Mouse (Mus musculus) left cerebral cortex, adult 2 months (tissue): ENCODE data around the gene Fam189b. TPM values are rescaled to one million over a fixed set of nuclear protein-coding genes. Genes with fewer than 3 reads are reported as not detected.

Experiments
- DNase-seq, 2 experiments: peaks; one replicate each; pipeline ENCODE4 v3.0.0; 2021 to 2022; ENCODE audit warnings: low spot score in 2 of 2, mixed read lengths in 1 of 2; ENCODE audit errors: extremely low spot score in 1 of 2
- H3K27ac ChIP-seq: fragments of 200-600 bp; 2 replicates; pipeline ENCODE4 v1.8.1; 2022
- H3K4me3 ChIP-seq: fragments of 200-600 bp; 2 replicates; pipeline ENCODE4 v1.8.1; 2022
- CTCF ChIP-seq: fragments of 200-600 bp; IDR thresholded peaks from 2 replicates; pipeline ENCODE4 v1.8.1; 2022; ENCODE audit warnings: antibody characterized with exemption, mild to moderate bottlenecking, moderate library complexity
- intact Hi-C: fragments of 180-260 bp; cut with DNase I; formaldehyde crosslinking; loops from one replicate; pipeline ENCODE4 v1.15.1; 2025
- total RNA-seq, 2 experiments: library from RNA; stranded (reverse); gene quantifications; 2 replicates each; pipeline ENCODE4 v1.2.3; 2021

Gene Fam189b
- total RNA-seq, 2 experiments from 2014 or later, result 56.9 to 60.4 TPM

GRCm38 (mm10) chr3:89190436-89190835, 7.5 kb downstream of the Fam189b start:
- DNase-seq, result no peak
- H3K27ac ChIP-seq, result no peak overlapping the region
- no peak for TF ChIP-seq CTCF
- no peak overlapping the region for H3K4me3 ChIP-seq
- intact Hi-C loops, result no loop called here

GRCm38 (mm10) chr3:89193351-89193750, 10.4 kb downstream of the Fam189b start:
- no peak; the same call in 1 of the 2 replicates for TF ChIP-seq CTCF
- intact Hi-C loops, result no loop called here

GRCm38 (mm10) chr3:89193853-89194252, 10.9 kb downstream of the Fam189b start:
- intact Hi-C loops, result no loop called here
- no peak overlapping the region for H3K4me3 ChIP-seq
- H3K27ac ChIP-seq, result no peak overlapping the region
- no peak for DNase-seq
- peak; percentile 35 for TF ChIP-seq CTCF

More at GRCm38 (mm10) chr3:89193351-89193750, 10.4 kb downstream of the Fam189b start:
- DNase-seq, result no peak
- Histone ChIP-seq H3K27ac (no peak overlapping the region), H3K4me3 (no peak overlapping the region)

GRCm38 (mm10) chr3:89195979-89196877, 13.3 kb downstream of the Fam189b start:
- intact Hi-C loops, result loop anchor here (1.0 to 2.0 kb wide), 2 partner anchors 19 to 49 kb away; partner anchors contain the start of genes Krtcap2 and Thbs3
- H3K27ac ChIP-seq, result peak overlapping the region; percentile 91

GRCm38 (mm10) chr3:89199839-89200238, 16.9 kb downstream of the Fam189b start:
- H3K27ac ChIP-seq, result no peak overlapping the region
- TF ChIP-seq CTCF, result no peak
- H3K4me3 ChIP-seq, result no peak overlapping the region
- intact Hi-C loops, result no loop called here
- DNase-seq, result no peak

More at GRCm38 (mm10) chr3:89195979-89196877, 13.3 kb downstream of the Fam189b start:
- peak; percentile 51 for TF ChIP-seq CTCF
- peak overlapping the region; percentile 51 for H3K4me3 ChIP-seq
- peak; percentile 75 to 84 for DNase-seq

- Histone ChIP-seq H3K27ac (peak within 1 kb of the TSS; percentile 83), H3K4me3 (peak within 1 kb of the TSS; percentile 69)
- TF ChIP-seq CTCF, result no peak
- DNase-seq, result peak; percentile 84 to 85
- intact Hi-C loops, result loop anchor here (1.0 kb wide), 1 partner anchor 11 kb away; no protein-coding TSS in a partner anchor
These were observed 19.6 kb downstream of the Fam189b start, which contains the start of gene Gba for GRCm38 (mm10) chr3:89202253-89203141. Gba (plus strand) TSS chr3:89202928.

GRCm38 (mm10) chr3:89203142-89203514, 20.2 kb downstream of the Fam189b start:
- no peak for TF ChIP-seq CTCF
- peak overlapping the region; percentile 83 for H3K27ac ChIP-seq

GRCm38 (mm10) chr3:89206079-89206478, 23.1 kb downstream of the Fam189b start:
- intact Hi-C loops, result no loop called here
- Histone ChIP-seq H3K4me3 (no peak overlapping the region), H3K27ac (no peak overlapping the region)
- DNase-seq, result no peak
- TF ChIP-seq CTCF, result no peak

More at GRCm38 (mm10) chr3:89203142-89203514, 20.2 kb downstream of the Fam189b start:
- intact Hi-C loops, result no loop called here
- peak overlapping the region; percentile 69 for H3K4me3 ChIP-seq
- no peak for DNase-seq

- TF ChIP-seq CTCF, result no peak
- intact Hi-C loops, result no loop called here
- Histone ChIP-seq H3K4me3 (no peak overlapping the region), H3K27ac (no peak overlapping the region)
- DNase-seq, result no peak
These were observed 23.8 kb downstream of the Fam189b start for GRCm38 (mm10) chr3:89206695-89207094.

GRCm38 (mm10) chr3:89208075-89208657, 25.2 kb downstream of the Fam189b start:
- Histone ChIP-seq H3K4me3 (no peak overlapping the region), H3K27ac (no peak overlapping the region)
- TF ChIP-seq CTCF, result no peak
- intact Hi-C loops, result no loop called here
- DNase-seq, result no peak

GRCm38 (mm10) chr3:89208736-89209135, 25.8 kb downstream of the Fam189b start:
- no peak for TF ChIP-seq CTCF
- DNase-seq, result no peak
- intact Hi-C loops, result no loop called here
- Histone ChIP-seq H3K27ac (no peak overlapping the region), H3K4me3 (no peak overlapping the region)
